Mouse (Mus musculus) inflammation-experienced regulatory T-cells, adult 6 months (primary cell): ENCODE measurements around the gene Stx7. TPM values are rescaled to one million over a fixed set of nuclear protein-coding genes. Genes with fewer than 3 reads are reported as not detected.

ENCODE experiments used
- ATAC-seq: one replicate; pipeline ENCODE4 v1.8.0; 2017
- polyA plus RNA-seq, 3 experiments: library from polyadenylated mRNA; unstranded; fragments of 100-300 nt; shearing (Covaris generic); gene quantifications; one replicate each; pipeline ENCODE4 v1.2.1; 2017

Stx7 gene
- polyA plus RNA-seq, 3 experiments from 2014 or later, result 21.5 to 33.8 (median 23.1) TPM

- no peak for ATAC-seq
Observed at GRCm38 (mm10) chr10:24167978-24168583, 19.0 kb downstream of the Stx7 start.

DNA sequence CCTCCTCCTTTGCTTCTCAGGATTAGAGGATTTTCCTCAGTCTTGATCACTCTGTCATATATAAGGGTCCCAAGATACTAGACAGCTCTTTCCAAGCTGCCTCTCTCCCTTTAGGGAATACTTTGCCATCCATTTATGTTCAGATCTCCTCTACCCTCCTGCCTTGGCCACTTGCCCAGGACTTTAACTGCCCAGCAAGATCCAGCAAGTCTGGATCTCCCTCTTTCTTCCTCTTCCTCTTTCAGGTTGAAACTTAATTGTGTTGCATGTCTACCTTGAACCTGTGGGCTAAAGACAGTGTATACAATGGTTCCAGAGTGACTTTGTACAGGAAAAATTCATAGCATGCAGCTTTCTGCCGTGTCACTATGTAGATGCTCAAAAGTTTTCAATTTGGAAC lies 19.8 kb downstream of the Stx7 start:
- no peak for ATAC-seq

DNA sequence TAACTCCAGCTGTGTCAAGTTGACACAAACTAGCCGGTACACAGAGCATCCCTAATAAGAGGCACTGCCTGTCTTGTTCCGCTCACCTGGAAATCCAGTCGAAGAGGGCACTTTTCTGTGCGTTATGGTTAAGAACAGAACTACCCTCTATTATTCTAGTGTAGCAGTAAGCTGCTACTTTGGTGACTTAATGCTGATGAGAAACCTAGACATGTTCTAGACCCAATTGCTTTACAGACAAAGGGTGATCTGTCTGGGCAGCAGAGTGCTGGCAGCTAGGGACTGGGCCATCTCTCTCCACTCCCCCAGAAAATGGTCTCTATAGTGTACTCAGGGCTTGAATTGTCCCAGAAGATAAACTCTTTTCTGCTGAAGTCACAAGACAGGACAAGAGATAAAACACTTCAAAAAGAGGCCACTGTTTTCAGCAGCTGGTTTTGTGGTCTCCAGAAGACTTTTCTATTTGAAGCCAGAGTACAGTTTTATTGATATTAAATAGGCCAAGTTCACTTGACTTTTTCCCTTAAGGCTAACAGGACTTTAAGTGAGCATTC lies 22.9 kb downstream of the Stx7 start:
- no peak for ATAC-seq

GRCm38 (mm10) chr10:24173210-24174001 lies 24.3 kb downstream of the Stx7 start:
- ATAC-seq, result peak; percentile 82

DNA sequence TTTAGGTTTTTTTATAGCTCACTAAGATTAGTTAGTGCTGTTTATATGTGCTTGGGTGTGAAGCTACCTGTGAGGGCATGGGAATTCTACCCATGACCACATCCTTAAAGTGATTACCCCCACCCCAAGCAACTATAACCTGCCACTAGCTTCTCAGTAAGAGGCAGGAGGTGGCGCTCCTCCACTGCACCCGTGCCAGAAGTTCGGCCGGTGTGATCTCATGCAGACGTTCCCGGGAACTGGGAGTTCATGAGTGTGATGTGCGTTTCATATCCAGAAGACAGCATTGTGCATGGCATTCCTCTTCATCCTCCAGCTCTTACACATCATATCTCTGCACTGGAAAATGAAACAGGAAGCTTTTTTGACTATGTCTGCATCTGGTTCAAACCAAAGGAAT lies 41.3 kb downstream of the Stx7 start:
- ATAC-seq, result no peak

- ATAC-seq, result no peak
Observed at GRCm38 (mm10) chr10:24191977-24192376, 42.9 kb downstream of the Stx7 start.

DNA sequence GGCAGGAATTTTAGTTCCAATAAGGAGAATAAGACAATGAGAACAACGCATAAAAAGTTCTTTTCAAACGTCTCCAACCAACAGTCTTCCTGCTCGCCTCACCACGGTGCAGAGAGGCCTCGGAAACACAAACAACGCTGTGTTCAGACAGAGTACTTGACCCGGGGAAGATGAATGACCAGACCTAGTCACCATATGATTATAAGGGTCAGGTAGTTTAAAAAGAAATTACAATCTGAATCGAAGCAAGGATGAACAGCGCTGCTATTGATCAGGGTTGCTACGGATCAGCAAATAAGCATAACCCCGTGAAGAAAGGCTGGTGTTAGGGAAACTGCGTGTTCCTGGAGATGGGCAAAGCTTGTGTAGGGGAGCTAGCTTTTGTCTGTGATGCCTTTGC lies 50.2 kb downstream of the Stx7 start:
- no peak for ATAC-seq

DNA sequence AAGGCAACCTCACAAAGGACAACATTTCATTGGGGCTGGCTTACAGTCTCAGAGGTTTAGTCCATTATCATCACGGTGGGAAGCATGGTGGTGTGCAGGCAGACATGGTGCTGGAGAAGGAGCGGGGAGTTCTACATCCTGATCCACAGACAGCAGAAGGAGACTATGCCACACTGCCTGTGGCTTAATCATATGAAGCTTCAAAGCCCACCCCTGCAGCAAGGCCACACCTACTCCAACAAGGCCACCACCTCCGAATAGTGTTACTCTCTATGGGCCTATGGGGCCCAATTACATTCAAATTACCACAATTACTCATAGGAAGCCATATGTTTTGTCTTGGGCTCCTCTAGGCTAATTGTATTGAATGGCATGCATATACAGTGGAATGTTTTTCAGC lies 51.0 kb downstream of the Stx7 start:
- no peak for ATAC-seq

DNA sequence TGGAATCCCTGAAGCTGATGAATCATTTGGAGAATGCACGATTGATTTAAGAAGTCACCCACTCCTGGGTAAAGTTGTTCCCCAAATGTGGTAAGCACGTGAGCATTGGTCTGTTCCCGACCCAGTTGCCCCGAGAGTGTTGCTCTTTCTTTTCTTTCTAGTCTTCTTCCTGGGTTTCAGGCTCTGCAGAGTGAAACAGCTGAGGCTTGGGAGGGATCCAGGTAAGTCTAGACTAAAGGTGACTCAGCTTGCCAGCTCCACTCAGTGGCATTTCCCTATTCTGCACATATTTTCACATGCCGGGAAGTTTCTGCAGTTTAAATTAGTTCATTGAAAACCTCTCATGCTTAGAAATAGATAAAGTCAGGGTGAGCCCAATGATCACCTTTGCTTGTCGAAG lies 61.0 kb downstream of the Stx7 start:
- no peak for ATAC-seq

- no peak for ATAC-seq
Observed at GRCm38 (mm10) chr10:24213297-24213696, 64.2 kb downstream of the Stx7 start.

DNA sequence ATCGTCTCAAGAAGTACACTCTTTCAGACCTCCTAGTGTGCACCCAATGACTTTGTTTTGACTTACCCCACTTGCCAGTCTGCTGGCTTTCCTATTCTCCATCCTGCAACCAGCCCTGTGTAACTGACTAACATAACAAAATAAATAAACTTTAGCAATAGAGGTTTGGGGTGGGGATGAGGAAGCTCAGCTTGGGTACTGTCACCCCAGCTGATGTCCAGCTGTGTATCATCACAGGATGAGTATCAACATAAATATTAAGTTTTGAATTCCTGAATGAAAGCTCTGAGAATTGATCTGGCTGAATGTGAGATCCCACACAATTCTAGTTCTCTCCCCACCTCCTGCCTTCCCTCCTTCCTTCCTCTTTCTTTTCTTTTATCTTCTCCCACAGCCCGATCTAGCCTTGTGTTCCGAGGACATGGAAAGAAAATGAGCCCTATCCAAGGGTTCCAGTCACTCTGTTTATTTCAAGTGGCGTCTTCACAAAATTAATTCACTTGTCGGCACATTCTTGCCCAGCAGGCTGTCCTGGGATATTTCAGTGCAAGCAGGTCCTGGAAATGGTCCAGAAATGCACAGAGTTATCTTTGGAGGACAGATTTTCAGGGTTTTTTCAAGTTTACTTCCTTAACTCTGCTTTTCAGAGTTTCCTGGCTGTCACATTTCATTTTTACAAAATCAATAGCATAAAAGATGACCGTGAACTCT lies 68.6 kb downstream of the Stx7 start:
- no peak for ATAC-seq

DNA sequence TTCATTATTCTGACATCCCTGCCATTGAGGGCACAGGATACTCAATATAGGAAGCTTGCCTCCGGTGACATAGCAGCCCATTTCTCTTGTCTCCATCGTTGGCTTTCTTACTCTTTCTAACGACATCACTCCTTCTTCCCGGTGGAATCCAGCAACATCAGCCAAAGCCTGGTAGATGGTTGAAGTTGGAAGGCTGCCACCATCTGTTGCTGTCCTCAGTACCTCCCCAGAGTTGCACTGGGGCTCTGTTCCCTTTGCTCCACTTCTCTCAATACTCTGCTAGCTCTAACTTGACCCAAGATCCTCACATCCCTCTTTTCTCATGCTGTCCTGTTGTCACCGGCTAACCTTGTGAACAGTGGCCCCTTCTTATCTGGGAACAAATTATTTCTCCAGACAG lies 71.8 kb downstream of the Stx7 start:
- no peak for ATAC-seq

- no peak for ATAC-seq
Observed at GRCm38 (mm10) chr10:24222911-24223310, 73.8 kb downstream of the Stx7 start.

DNA sequence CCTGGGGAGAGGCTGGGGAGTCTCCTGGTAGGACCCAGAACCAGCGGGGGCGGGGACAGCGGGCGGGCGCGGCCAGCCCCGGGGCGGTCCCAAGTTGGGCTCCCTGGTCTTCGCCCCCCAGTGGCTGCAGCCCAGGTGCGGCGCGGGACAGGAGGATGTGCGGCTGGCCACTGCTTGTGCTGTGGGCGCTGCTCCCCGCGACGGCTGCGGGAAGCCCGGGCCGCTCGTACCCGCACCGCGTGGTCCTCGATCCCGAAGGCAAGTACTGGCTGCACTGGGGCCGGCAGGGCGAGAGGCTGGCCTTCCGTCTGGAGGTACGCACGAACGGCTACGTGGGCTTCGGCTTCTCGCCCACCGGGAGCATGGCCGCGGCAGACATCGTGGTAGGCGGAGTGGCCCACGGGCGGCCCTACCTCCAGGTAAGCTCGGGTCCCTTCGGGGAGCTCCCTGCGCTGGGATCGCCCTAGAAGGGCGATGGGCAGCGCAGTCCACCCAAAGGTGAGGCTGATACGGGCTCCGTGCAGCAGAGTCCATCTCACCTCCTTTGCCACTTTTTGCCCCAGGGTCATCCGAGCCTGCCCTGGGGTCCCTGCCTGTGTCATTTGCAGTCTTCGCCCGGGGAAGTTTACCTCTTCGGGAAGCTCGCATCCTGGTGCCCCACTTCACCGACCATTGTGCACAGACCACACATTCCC lies 74.5 kb downstream of the Stx7 start, which contains the start of gene Moxd1:
Gene Moxd1 (plus strand): TSS at position 69 of the 695 bp plus-strand sequence.
- no peak for ATAC-seq

- no peak for ATAC-seq
Observed at GRCm38 (mm10) chr10:24224591-24224990, 75.5 kb downstream of the Stx7 start.

DNA sequence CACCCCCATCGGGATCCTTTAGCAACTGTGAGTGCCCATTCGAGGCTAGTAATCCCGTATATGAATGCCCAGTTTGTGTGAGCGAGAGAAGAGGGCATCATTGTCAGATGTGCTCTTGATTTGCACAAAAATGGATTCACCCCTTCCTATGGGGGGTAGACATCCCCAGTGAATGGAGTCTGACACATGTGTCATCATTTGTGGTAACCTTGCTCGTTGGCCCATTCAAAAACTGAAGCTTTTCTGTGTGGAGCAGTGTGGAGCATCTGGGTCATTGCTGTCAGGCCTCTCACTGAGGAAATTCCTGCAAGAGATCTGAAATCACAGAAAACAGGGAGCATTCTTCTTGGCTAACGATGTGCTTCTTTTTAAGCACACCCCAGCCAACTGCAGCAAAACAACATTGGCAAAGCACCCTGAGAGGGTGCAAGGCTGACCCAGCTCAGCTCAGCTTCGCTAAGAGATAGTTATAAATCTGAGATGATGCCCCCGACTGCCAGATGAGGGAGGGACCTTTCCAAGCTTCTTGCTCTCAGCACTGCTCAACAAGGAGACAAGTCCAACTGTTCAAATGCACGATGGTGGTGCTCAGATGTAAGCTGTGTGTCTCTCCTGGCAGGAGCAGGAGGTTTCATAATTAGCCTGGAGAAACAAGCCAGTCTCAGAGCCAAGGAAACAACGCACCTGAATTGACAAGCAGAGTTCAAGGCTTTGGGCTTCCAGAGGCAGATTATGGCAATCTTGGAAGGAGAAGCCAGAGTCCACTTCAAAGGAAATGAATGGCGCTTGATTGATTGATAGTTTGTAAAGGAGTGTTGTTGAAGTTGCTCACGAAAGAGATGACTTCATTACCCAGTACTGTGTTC lies 79.4 kb downstream of the Stx7 start:
- no peak for ATAC-seq

- no peak for ATAC-seq
Observed at GRCm38 (mm10) chr10:24232281-24232680, 83.2 kb downstream of the Stx7 start.

DNA sequence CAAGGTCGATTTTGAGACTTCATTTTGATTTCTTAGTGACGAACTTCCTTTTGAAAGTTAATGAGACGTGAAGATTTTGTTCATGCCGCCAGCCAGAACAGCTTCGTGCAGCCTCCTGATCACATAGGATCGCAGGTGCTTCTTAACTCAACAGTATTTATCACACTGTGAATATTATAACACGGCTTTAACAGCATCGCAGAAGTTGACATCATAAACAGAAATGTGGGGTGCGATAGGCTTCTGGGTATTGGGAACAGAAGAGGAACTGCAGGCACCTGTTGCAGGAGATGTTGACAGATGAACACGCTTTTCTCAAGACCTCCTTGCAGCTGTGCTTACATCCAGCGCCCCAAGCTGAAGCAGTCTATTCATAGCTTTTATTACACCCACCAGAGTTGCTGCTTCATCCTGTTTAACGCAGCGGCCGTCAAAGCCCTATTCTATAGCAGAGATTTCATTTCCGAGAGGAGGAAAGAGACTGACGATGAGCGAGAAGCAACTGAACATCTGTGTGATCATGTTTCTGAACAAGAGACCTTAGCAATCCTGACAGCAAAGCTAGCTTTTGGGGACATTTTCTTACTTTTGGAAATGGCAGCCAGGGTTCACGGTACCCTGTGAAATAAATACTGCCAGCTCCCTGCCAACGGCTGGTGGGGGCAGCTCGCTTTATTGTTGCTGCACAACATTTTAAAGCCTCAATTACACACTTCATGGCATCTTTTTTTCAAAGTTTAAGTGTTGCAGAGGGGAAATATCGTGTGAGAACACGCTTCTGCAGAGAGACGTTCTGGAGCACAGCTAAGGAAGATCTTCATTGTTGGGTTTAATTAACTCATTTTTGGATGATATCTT lies 86.6 kb downstream of the Stx7 start:
- no peak for ATAC-seq
